Mouse (Mus musculus) testis, adult 2 months (tissue): ENCODE results near the gene Adam30.

Experiments used
- CTCF ChIP-seq: fragments of 200-500 bp; IDR thresholded peaks from 2 replicates; pipeline ENCODE4 v1.5.1; 2012; ENCODE audit warnings: low read depth, mild to moderate bottlenecking, inconsistent platforms, low read length, moderate library complexity; ENCODE audit not compliant: control insufficient read depth, insufficient read depth, insufficient replicate concordance
- POLR2A ChIP-seq: fragments of 200-500 bp; IDR thresholded peaks from 2 replicates; pipeline ENCODE4 v1.6.1; 2012; ENCODE audit warnings: low read depth, mild to moderate bottlenecking, inconsistent platforms, low read length, moderate library complexity; ENCODE audit not compliant: control insufficient read depth

- no peak for TF ChIP-seq CTCF
- TF ChIP-seq POLR2A, result no peak
Measured at GRCm38 (mm10) chr3:98141456-98141855, 19.0 kb upstream of the Adam30 start.
